Mouse (Mus musculus) left cerebral cortex, adult 2 months (tissue): ENCODE measurements at regions not wholly inside any gene's neighbourhood (a gene's known extent, or its start where the extent isn't known, plus 50 kb on each side); places are given as distances from the start of the nearest gene placed in this dataset.
"Not testable (repeated sequence)": the region's sequence is repeated elsewhere in the genome, so short reads cannot be mapped to it uniquely, and the experiment has no call there.

Experiments used
- DNase-seq, 2 experiments: peaks; one replicate each; pipeline ENCODE4 v3.0.0; 2021 to 2022; ENCODE audit warnings: low spot score in 2 of 2, mixed read lengths in 1 of 2; ENCODE audit errors: extremely low spot score in 1 of 2
- H3K27ac ChIP-seq: fragments of 200-600 bp; 2 replicates; pipeline ENCODE4 v1.8.1; 2022
- H3K4me3 ChIP-seq: fragments of 200-600 bp; 2 replicates; pipeline ENCODE4 v1.8.1; 2022
- CTCF ChIP-seq: fragments of 200-600 bp; IDR thresholded peaks from 2 replicates; pipeline ENCODE4 v1.8.1; 2022; ENCODE audit warnings: antibody characterized with exemption, mild to moderate bottlenecking, moderate library complexity
- intact Hi-C: fragments of 180-260 bp; cut with DNase I; formaldehyde crosslinking; loops from one replicate; pipeline ENCODE4 v1.15.1; 2025

DNA sequence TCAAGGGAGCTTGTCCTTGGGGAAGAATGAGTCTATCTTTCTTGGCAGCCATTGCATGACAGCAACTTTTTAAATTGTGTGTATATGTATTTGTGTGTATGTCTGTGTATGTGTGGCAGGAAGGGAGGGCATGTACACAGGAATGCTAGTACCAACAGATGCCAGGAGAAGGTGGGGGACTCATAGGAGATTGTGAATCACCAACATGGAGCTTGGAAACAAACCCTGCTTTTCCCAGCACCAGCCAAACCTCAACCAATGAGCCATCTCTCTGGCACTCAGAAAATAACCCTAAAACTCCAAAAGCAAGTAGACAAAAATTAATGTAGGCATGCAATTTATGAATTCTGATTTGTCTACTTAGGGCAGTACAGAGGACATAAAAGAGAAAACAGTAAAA, 942.9 kb downstream of the Ttll7 start:
- DNase-seq = no peak
- TF ChIP-seq CTCF = no peak
- Histone ChIP-seq H3K4me3 (no peak overlapping the region), H3K27ac (no peak overlapping the region)
- intact Hi-C loops = no loop called here

DNA sequence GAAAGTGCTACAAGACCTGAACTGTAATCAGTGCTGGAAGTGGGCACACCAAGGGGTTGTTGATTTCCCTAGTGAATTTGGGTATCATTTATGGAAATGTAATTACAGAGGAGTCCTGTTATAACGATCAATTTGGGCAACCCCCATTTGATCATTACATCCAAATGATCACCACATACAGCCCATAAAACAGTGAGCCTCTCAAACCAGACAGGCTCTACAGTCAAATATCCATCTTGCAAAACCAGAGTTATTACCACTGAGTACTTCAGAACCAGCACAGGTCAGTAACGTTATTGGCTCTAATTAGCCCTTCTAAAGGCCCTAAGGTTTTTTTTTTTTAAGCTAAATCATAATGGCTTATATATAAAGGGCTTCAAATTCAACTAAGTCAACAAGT, 934.4 kb downstream of the Ttll7 start:
- DNase-seq = no peak
- no peak for TF ChIP-seq CTCF
- Histone ChIP-seq H3K27ac (no peak overlapping the region), H3K4me3 (no peak overlapping the region)
- intact Hi-C loops = no loop called here

DNA sequence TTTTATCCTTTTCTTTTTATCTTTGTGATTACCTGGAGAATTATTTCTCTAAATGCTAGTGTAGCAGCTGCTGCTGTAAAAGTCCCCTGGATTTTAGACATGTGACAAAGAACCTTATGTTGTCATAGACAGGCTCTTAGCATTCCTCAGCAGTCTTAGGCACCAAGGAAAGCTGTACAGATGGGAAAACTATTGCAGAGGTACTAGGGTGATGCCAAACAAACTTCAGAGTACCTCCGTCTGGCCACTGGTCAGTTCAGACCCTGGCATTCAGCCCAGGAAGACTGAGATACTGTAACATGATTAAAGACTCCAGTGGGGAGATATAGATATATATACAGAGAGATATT, 898.6 kb downstream of the Ttll7 start:
- no peak for DNase-seq
- no peak overlapping the region for H3K27ac ChIP-seq
- intact Hi-C loops = no loop called here
- H3K4me3 ChIP-seq = no peak overlapping the region
- TF ChIP-seq CTCF = no peak

DNA sequence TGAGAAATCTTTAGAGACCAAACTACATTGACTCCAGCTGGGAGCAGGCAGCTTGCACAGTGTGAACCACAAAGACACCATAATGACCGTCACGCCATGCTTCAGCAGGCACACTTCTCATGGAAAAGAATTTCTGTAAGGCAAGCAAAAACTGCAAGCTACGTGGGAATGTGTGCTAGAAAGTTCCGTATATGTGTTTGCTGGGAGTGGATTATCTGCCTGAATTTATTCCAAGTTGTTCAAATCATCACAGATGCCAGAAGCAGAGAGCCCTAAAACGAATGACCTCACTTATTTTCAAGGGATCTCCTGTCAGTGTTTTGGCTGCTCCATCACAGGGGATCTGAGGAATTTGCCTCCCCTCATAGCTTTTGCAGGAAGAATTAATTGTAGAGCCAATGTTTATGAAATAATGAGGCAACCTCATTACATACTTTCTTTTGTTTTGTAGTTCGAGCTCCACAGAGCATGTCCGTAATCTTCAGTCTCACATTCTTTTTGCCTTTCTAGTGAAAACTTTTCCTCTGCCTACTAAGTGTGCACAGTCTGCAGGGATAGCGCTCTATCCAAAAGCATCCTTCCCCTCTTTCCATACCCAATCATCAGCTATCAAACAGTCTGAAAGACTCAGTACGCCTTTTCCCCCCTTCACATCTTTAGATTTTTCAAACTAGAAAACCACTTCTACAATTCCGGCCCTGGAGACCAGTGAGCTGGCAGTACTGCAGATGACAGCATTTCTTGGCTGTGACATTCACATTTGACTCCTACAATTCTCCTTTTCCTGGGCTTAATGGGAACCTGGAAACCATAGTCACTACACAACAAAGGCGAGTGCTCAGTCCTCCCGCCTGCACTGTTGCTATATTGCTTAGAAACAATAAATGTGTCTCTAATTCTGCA, 898.0 kb downstream of the Ttll7 start:
- H3K4me3 ChIP-seq = no peak overlapping the region
- intact Hi-C loops = no loop called here

GRCm38 (mm10) chr3:147749442-147749841, 897.3 kb downstream of the Ttll7 start:
- no peak overlapping the region for H3K4me3 ChIP-seq
- DNase-seq = no peak
- no peak for TF ChIP-seq CTCF
- intact Hi-C loops = no loop called here
- H3K27ac ChIP-seq = no peak overlapping the region

More for the DNA sequence above, 898.0 kb downstream of the Ttll7 start:
- DNase-seq = no peak
- TF ChIP-seq CTCF = no peak
- H3K27ac ChIP-seq = no peak overlapping the region

DNA sequence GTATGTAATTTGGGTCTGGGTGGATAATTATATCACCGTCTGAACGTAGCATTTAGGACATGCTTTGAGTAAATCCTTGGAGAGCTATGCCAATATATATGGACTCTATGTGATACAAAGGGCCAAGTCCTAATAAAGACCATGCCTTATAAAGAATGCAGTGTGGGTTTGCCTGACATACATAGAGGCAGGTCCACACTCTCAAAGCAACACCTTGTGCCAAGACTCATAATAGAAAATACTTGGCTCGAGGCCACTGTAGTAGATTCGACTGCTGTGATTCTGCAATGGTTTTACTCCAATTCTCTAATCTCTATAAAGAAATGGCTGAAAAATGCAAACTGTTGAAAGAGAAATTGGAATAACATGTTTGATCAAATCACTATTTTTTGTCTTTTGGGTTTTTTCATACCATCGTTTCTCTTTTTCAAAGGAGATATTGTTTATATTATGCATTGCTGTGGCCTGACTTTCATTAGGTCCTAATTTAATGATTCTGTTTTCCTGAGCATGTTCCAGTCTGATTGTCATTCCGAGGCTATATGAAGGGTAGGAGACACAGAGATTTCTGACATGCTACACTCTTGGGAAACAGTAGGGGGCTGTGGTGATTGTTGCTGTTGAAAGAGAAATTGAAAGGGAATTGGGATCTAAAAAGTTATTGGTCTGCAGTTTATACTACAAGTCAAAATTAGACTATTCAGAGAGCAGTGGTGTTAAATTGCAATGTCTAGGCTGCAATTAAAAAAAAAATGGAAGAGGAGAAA, 884.7 kb downstream of the Ttll7 start:
- Histone ChIP-seq H3K27ac (no peak overlapping the region), H3K4me3 (no peak overlapping the region)
- TF ChIP-seq CTCF = peak; percentile 26
- intact Hi-C loops = no loop called here
- DNase-seq = no peak

- Histone ChIP-seq H3K4me3 (no peak overlapping the region), H3K27ac (no peak overlapping the region)
- DNase-seq = no peak
- intact Hi-C loops = no loop called here
- TF ChIP-seq CTCF = no peak
Observed at GRCm38 (mm10) chr3:147716391-147716790, 864.2 kb downstream of the Ttll7 start.

- Histone ChIP-seq H3K4me3 (no peak overlapping the region), H3K27ac (no peak overlapping the region)
- TF ChIP-seq CTCF = no peak
- no peak for DNase-seq
- intact Hi-C loops = no loop called here
Observed at GRCm38 (mm10) chr3:147707401-147707801, 855.2 kb downstream of the Ttll7 start.

- intact Hi-C loops = no loop called here
- no peak for TF ChIP-seq CTCF
- Histone ChIP-seq H3K4me3 (no peak overlapping the region), H3K27ac (no peak overlapping the region)
- no peak for DNase-seq
Observed at GRCm38 (mm10) chr3:147683730-147684129, 831.6 kb downstream of the Ttll7 start.

DNA sequence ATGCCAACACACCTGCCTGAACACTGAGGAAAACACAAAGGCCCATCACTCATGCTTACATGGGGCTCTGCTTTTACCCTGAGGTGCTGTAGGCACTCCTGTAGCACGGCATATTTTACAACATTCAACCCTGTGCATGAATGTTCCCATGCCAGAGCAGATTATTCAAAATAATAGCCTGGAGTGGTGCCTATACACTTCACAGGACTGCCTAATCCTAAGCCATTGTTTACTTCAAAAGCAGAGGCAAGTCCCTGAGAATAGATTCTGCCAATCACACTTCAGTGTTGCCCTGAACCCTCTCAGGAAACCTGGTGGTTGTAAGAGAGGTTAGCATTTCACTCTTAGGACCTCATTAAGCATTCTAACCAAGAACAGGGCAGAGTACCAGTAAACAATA, 828.1 kb downstream of the Ttll7 start:
- intact Hi-C loops = no loop called here
- no peak for TF ChIP-seq CTCF

DNA sequence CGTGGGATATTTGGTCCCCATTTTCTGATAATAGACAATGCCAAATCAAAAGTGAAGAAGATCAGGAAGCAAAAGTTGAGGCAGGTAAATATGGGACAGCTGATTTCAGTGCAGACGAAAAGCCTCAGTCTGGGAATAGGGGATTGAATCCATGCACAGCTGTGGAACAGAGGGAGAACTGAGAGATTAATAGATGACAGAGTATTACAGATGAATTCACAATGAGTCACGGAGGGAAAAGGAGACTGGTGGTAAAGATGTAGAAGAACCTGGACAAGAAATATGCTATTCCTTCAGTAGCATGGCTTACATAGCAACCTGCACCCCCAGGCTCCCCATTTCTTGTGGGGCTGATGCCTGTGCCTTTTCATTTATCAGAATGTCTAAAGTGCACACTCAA, 810.4 kb downstream of the Ttll7 start:
- Histone ChIP-seq H3K27ac (no peak overlapping the region), H3K4me3 (no peak overlapping the region)
- intact Hi-C loops = no loop called here
- no peak for TF ChIP-seq CTCF
- DNase-seq = no peak

More for the DNA sequence above, 828.1 kb downstream of the Ttll7 start:
- no peak for DNase-seq
- Histone ChIP-seq H3K27ac (no peak overlapping the region), H3K4me3 (no peak overlapping the region)

GRCm38 (mm10) chr3:147652849-147653248, 800.7 kb downstream of the Ttll7 start:
- no peak for TF ChIP-seq CTCF
- intact Hi-C loops = no loop called here

DNA sequence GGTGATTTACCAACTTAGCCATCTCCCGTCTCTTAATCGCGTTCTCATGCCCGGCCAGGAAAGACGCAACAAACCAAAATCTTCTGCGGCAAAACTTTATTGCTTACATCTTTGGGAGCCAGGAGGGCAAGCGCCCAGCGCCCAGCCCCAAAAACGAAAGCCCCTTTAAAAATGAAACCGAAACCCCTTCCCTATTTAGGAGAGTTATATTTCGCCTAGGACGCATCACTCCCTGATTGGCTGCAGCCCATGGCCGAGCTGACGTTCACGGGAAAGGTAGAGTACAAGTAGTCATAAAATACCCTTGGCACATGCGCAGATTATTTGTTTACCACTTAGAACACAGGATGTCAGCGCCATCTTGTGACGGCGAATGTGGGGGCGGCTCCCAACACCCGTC, 783.3 kb downstream of the Ttll7 start:
- DNase-seq, H3K4me3 ChIP-seq, intact Hi-C loops, H3K27ac ChIP-seq: not testable (repeated sequence)

More at GRCm38 (mm10) chr3:147652849-147653248, 800.7 kb downstream of the Ttll7 start:
- H3K4me3 ChIP-seq = no peak overlapping the region
- no peak overlapping the region for H3K27ac ChIP-seq
- no peak for DNase-seq
